ENCODE assay signal across 8 mouse cellular contexts in genomic region chr4:93551086-93551485, GRCm38 (mm10).
DNase-seq lines count a peak whose midpoint lies in the region; ATAC-seq and TF ChIP-seq lines count a peak whose summit lies in the region.
"Had no signal": no experiment of that assay in that cellular context is flagged by ENCODE, and none has a peak within 500 bp of the region (broad histone marks: within the 10 kb centered on the region; RNA-seq: fewer than 3 reads in every experiment).

No protein-coding gene starts in this region.

- H3K4me1 ChIP-seq in midbrain, postnatal 0 days (ENCODE audit: insufficient read depth, low read length) = no peaks in the 10 kb centered on the region
- no peaks in the 10 kb centered on the region for H3K4me1 ChIP-seq in midbrain, embryonic 11.5 days (ENCODE audit: control insufficient read depth, insufficient read depth, low read length)
- H3K4me1 ChIP-seq: heart, embryonic 15.5 days had no signal

- H3K27ac ChIP-seq in midbrain, postnatal 0 days (ENCODE audit: low read depth, low read length) = no peak overlapping the region
- H3K27ac ChIP-seq in midbrain, embryonic 11.5 days (ENCODE audit: low read depth, low read length) = no peak overlapping the region
- H3K27ac ChIP-seq in left cerebral cortex, adult 2 months = no peak overlapping the region
- H3K27ac ChIP-seq: heart, embryonic 15.5 days had no signal

- no peak overlapping the region for H3K4me2 ChIP-seq in midbrain, postnatal 0 days (ENCODE audit: low read depth, low read length, poor library complexity, severe bottlenecking)
- H3K4me2 ChIP-seq in midbrain, embryonic 11.5 days = no peak overlapping the region
- H3K4me2 ChIP-seq: heart, embryonic 15.5 days had no signal

- ATAC-seq in midbrain, postnatal 0 days (ENCODE audit: low FRiP score) = no peak; the same call in 1 of the 2 replicates
- no peak for ATAC-seq in midbrain, embryonic 11.5 days (ENCODE audit: low FRiP score)
- no peak for ATAC-seq in activated CD4-positive, CD25-positive, alpha-beta regulatory T cell, adult 4 months

- no peaks in the 10 kb centered on the region for H3K9me3 ChIP-seq in midbrain, postnatal 0 days (ENCODE audit: low read length)
- no peaks in the 10 kb centered on the region for H3K9me3 ChIP-seq in midbrain, embryonic 11.5 days (ENCODE audit: control insufficient read depth, low read length)
- H3K9me3 ChIP-seq: heart, embryonic 15.5 days had no signal

- TF ChIP-seq CTCF in midbrain, postnatal 0 days (IDR thresholded peaks at IDR 0.05) = no peak
- no peak for TF ChIP-seq CTCF in left cerebral cortex, adult 2 months (IDR thresholded peaks at IDR 0.05)

- no peak overlapping the region for H3K9ac ChIP-seq in midbrain, postnatal 0 days (replicated peaks; ENCODE audit: low read length, poor library complexity, severe bottlenecking)
- no peak overlapping the region for H3K9ac ChIP-seq in midbrain, embryonic 11.5 days (ENCODE audit: low read length)
- H3K9ac ChIP-seq: heart, embryonic 15.5 days had no signal

- H3K36me3 ChIP-seq in midbrain, postnatal 0 days (ENCODE audit: insufficient read depth, low read length) = no peaks in the 10 kb centered on the region
- H3K36me3 ChIP-seq in midbrain, embryonic 11.5 days (ENCODE audit: control insufficient read depth, insufficient read depth, low read length) = no peaks in the 10 kb centered on the region
- H3K36me3 ChIP-seq: heart, embryonic 15.5 days had no signal

- H3K4me3 ChIP-seq in midbrain, postnatal 0 days (ENCODE audit: low read depth, low read length) = no peak overlapping the region
- no peak overlapping the region for H3K4me3 ChIP-seq in midbrain, embryonic 11.5 days (ENCODE audit: low read depth, low read length)
- no peak overlapping the region for H3K4me3 ChIP-seq in left cerebral cortex, adult 2 months
- H3K4me3 ChIP-seq: heart, embryonic 15.5 days had no signal

- intact Hi-C loops in left cerebral cortex, adult 2 months (cut with DNase I) = loop anchor here (5.0 to 10.0 kb wide), 2 partner anchors 324 to 466 kb away; no protein-coding TSS in a partner anchor

- no peaks in the 10 kb centered on the region for H3K27me3 ChIP-seq in midbrain, postnatal 0 days (ENCODE audit: insufficient read depth, low read length)
- H3K27me3 ChIP-seq in midbrain, embryonic 11.5 days (ENCODE audit: control insufficient read depth, insufficient read depth, low read length) = no peaks in the 10 kb centered on the region
- H3K27me3 ChIP-seq: heart, embryonic 15.5 days had no signal

- peak; percentile 81 for DNase-seq in midbrain, postnatal 0 days (ENCODE audit: low spot score)
- DNase-seq in midbrain, embryonic 11.5 days (ENCODE audit: low spot score, missing footprints) = no peak
- DNase-seq in cerebellum, adult 9-10 months = peak; percentile 57
- peak; percentile 75 to 83 for DNase-seq in heart, adult 9 months (ENCODE audit: low spot score in 2 of 2)
- peak; percentile 10 to 22 for DNase-seq in left cerebral cortex, adult 2 months (ENCODE audit: extremely low spot score in 1 of 2, low spot score in 2 of 2)
- DNase-seq in right cerebral cortex, adult 2 months (ENCODE audit: low spot score in 2 of 2) = peak; percentile 23 to 54
